Mouse (Mus musculus) heart, adult 2 months (tissue): ENCODE results near the gene Gm10718.
"Not testable (repeated sequence)": the region's sequence is repeated elsewhere in the genome, so short reads cannot be mapped to it uniquely, and the experiment has no call there.

ENCODE experiments used
- CTCF ChIP-seq: fragments of 200-600 bp; IDR thresholded peaks from 2 replicates; pipeline ENCODE4 v1.8.1; 2022; ENCODE audit warnings: antibody characterized with exemption, mild to moderate bottlenecking, moderate library complexity
- EP300 ChIP-seq: fragments of 200-500 bp; IDR thresholded peaks from 2 replicates; pipeline ENCODE4 v1.6.1; 2011; ENCODE audit warnings: low read depth, low read length, control low read depth; ENCODE audit not compliant: insufficient read depth

- not testable (repeated sequence) for TF ChIP-seq CTCF, EP300
These were observed 16.7 kb upstream of the Gm10718 start for GRCm38 (mm10) chr9:3006636-3007035.
